8 mouse cellular contexts compared by ENCODE assay signal in genomic region chr2:155133011-155133976, GRCm38 (mm10). TPM values are rescaled to one million over a fixed set of nuclear protein-coding genes. Genes with fewer than 3 reads are reported as not detected.
A peak's percentile ranks its signal among the peaks of the same experiment; 100 is the strongest.
DNase-seq lines count a peak whose midpoint lies in the region; ATAC-seq and TF ChIP-seq lines count a peak whose summit lies in the region.

Gene Itch (plus strand): TSS chr2:155133509.

- peak within 1 kb of the TSS; percentile 96 for H3K4me3 ChIP-seq in hindbrain, embryonic 10.5 days
- H3K4me3 ChIP-seq in lung, postnatal 0 days (ENCODE audit: low read depth, low read length), result peak within 1 kb of the TSS; percentile 91

- 2% methylated on average over 65 of the region's 65 CpGs for WGBS in hindbrain, embryonic 10.5 days
- WGBS in lung, postnatal 0 days, result 2% methylated on average over 56 of the region's 65 CpGs

- peak within 1 kb of the TSS; percentile 90 for H3K9ac ChIP-seq in lung, postnatal 0 days (replicated peaks; ENCODE audit: low read depth)

- TF ChIP-seq CTCF in lung, postnatal 0 days (IDR thresholded peaks at IDR 0.05), result no peak

- peaks cover 28% of the 10 kb centered on the region for H3K4me1 ChIP-seq in hindbrain, embryonic 10.5 days (replicated peaks)
- peaks cover 15% of the 10 kb centered on the region for H3K4me1 ChIP-seq in lung, postnatal 0 days (ENCODE audit: insufficient read depth, low read depth, low read length)

- DNase-seq in MN1 (ENCODE audit: low spot score), result peak; percentile 95
- DNase-seq in cerebellum, adult 9-10 months, result peak; percentile 91
- DNase-seq in hindbrain, embryonic 10.5 days (ENCODE audit: low spot score), result peak; percentile 93
- peak; percentile 94 for DNase-seq in layer of hippocampus, adult 9-11 months
- DNase-seq in lung, postnatal 0 days (ENCODE audit: low spot score), result peak; percentile 98
- DNase-seq in ovary, postnatal 14 days (ENCODE audit: low spot score), result peak; percentile 85
- peak; percentile 94 for DNase-seq in thymus, postnatal 14 days

- peak within 1 kb of the TSS; percentile 65 for H3K4me2 ChIP-seq in lung, postnatal 0 days (replicated peaks; ENCODE audit: low read depth, low read length)

- no peaks in the 10 kb centered on the region; the same call in 1 of the 2 replicates for H3K9me3 ChIP-seq in hindbrain, embryonic 10.5 days
- no peaks in the 10 kb centered on the region for H3K9me3 ChIP-seq in lung, postnatal 0 days (ENCODE audit: low read length)

- peaks cover 10% of the 10 kb centered on the region for H3K36me3 ChIP-seq in hindbrain, embryonic 10.5 days
- no peaks in the 10 kb centered on the region for H3K36me3 ChIP-seq in lung, postnatal 0 days (ENCODE audit: insufficient read depth, low read length)

- peak; percentile 100 for ATAC-seq in frontal cortex, adult (ENCODE audit: low TSS enrichment)
- ATAC-seq in lung, postnatal 0 days, result peak; percentile 99

- TF ChIP-seq EP300 in lung, postnatal 0 days (IDR thresholded peaks at IDR 0.05), result no peak

- peak within 1 kb of the TSS; percentile 98 for H3K27ac ChIP-seq in hindbrain, embryonic 10.5 days
- H3K27ac ChIP-seq in lung, postnatal 0 days (ENCODE audit: low read length), result peak within 1 kb of the TSS; percentile 89

- no peaks in the 10 kb centered on the region for H3K27me3 ChIP-seq in hindbrain, embryonic 10.5 days (ENCODE audit: insufficient read depth, poor library complexity, severe bottlenecking)
- H3K27me3 ChIP-seq in lung, postnatal 0 days (replicated peaks; ENCODE audit: insufficient read depth, low read length), result no peaks in the 10 kb centered on the region

RNA-seq across cellular contexts. Expression of gene Itch, which starts in this region (rescaled TPM):
- 50.9 and 55.8 TPM in 2 replicates for polyA plus RNA-seq in hindbrain, embryonic 10.5 days (2016; fragmentation: Nextera tagmentation; extraction: Ambion mirVana)
- polyA plus RNA-seq in lung, postnatal 0 days (2015; fragmentation: Nextera tagmentation; extraction: Ambion mirVana), result 24.9 and 30.3 TPM in 2 replicates

Comparison
In these comparisons a context has a peak if more than half of its experiments do, and no peak if none do; other contexts are left out.
1. Peak in every context shown above with its lines: DNase-seq, ATAC-seq, H3K4me3 ChIP-seq and H3K27ac ChIP-seq.